Mouse (Mus musculus) gastrocnemius, postnatal 4 days (tissue): ENCODE measurements around the gene Ola1. TPM values are rescaled to one million over a fixed set of nuclear protein-coding genes. Genes with fewer than 3 reads are reported as not detected.

Experiments used
- total RNA-seq, 2 experiments: library from RNA; stranded (reverse); gene quantifications; 2 replicates each; pipeline ENCODE4 v1.2.3; 2021

Gene Ola1
- total RNA-seq, 2 experiments from 2014 or later = 95.9 to 103 TPM

Other genes starting within 250 kb of the Ola1 start
- 10 to 100 TPM; 63.8 to 69.6 TPM for gene Sp3, start 238.5 kb downstream of the Ola1 start, total RNA-seq
- not detected for gene Gm11084, start 232.2 kb downstream of the Ola1 start, total RNA-seq
- gene Sp9, start 53.0 kb upstream of the Ola1 start, total RNA-seq = not detected
- 10 to 100 TPM; 14.9 to 15.4 TPM for gene Scrn3, start 93.7 kb upstream of the Ola1 start, total RNA-seq
- gene Cir1, start 93.8 kb upstream of the Ola1 start, total RNA-seq = 10 to 100 TPM; 16.3 to 16.9 TPM
- 10 to 100 TPM in 1 of 2 experiments, 1 to 10 TPM in 1; 9.6 to 10.9 TPM for gene Gpr155, start 167.6 kb upstream of the Ola1 start, total RNA-seq